Mouse (Mus musculus) kidney, adult 2 months (tissue): ENCODE measurements at regions not wholly inside any gene's neighbourhood (a gene's known extent, or its start where the extent isn't known, plus 50 kb on each side); places are given as distances from the start of the nearest gene placed in this dataset.

Experiments
- DNase-seq: peaks from one replicate; pipeline ENCODE4 v3.0.0; 2021
- H3K27ac ChIP-seq: fragments of 200-500 bp; 2 replicates; pipeline ENCODE4 v1.5.1; 2012; ENCODE audit warnings: low read depth, low read length, control low read depth, inconsistent platforms; ENCODE audit not compliant: insufficient read depth
- H3K27me3 ChIP-seq: fragments of 200-500 bp; replicated peaks from 2 replicates; pipeline ENCODE4 v1.6.1; 2012; ENCODE audit warnings: mild to moderate bottlenecking, moderate library complexity, low read length, inconsistent platforms; ENCODE audit not compliant: control insufficient read depth, insufficient read depth
- H3K36me3 ChIP-seq: fragments of 200-500 bp; 2 replicates; pipeline ENCODE4 v1.6.1; 2012; ENCODE audit warnings: mild to moderate bottlenecking, moderate library complexity, low read length, inconsistent platforms; ENCODE audit not compliant: control insufficient read depth, insufficient read depth
- H3K4me1 ChIP-seq: fragments of 200-500 bp; 2 replicates; pipeline ENCODE4 v1.6.1; 2011; ENCODE audit warnings: low read length; ENCODE audit not compliant: control insufficient read depth, insufficient read depth
- H3K4me3 ChIP-seq: fragments of 200-500 bp; 2 replicates; pipeline ENCODE4 v1.5.1; 2011; ENCODE audit warnings: mild to moderate bottlenecking, low read depth, low read length, control low read depth; ENCODE audit not compliant: insufficient read depth
- CTCF ChIP-seq: fragments of 200-500 bp; conservative IDR thresholded peaks from 2 replicates; pipeline ENCODE4 v1.5.1; 2011; ENCODE audit warnings: low read depth, mild to moderate bottlenecking, control low read depth, low read length, moderate library complexity, mixed read lengths; ENCODE audit not compliant: insufficient read depth, insufficient read length
- POLR2A ChIP-seq: fragments of 200-500 bp; IDR thresholded peaks from one replicate; pipeline ENCODE4 v1.6.1; 2011; ENCODE audit warnings: low read depth, low read length, control low read depth
- WGBS: fragments of 180-500 bp; shearing (Covaris S2); methylation state at CpG from one replicate; pipeline ENCODE4 v1.1.7; 2018; 5-methylcytosine and 5-hydroxymethylcytosine counted together

- no peak overlapping the region for H3K27ac ChIP-seq
- H3K4me3 ChIP-seq = no peak overlapping the region
- TF ChIP-seq POLR2A = no peak
- no peak for TF ChIP-seq CTCF
- no peak for DNase-seq
- 75% methylated on average over 4 of the region's 4 CpGs for WGBS
- H3K4me1 ChIP-seq = no peaks in the 10 kb centered on the region
- no peaks in the 10 kb centered on the region for H3K27me3 ChIP-seq
- no peaks in the 10 kb centered on the region for H3K36me3 ChIP-seq
These were observed 523.1 kb upstream of the Dmac1 start for GRCm38 (mm10) chr4:75801156-75801555.

- no peaks in the 10 kb centered on the region for H3K27me3 ChIP-seq
- DNase-seq = no peak
- H3K27ac ChIP-seq = no peak overlapping the region
- H3K4me1 ChIP-seq = no peaks in the 10 kb centered on the region
- H3K4me3 ChIP-seq = no peak overlapping the region
- TF ChIP-seq POLR2A = no peak
- no peak for TF ChIP-seq CTCF
- H3K36me3 ChIP-seq = no peaks in the 10 kb centered on the region
These were observed 513.7 kb upstream of the Dmac1 start for GRCm38 (mm10) chr4:75791789-75792188.

- no peak overlapping the region for H3K27ac ChIP-seq
- WGBS = 74% methylated on average over 1 of the region's 1 CpGs
- TF ChIP-seq POLR2A (no peak), CTCF (no peak)
- no peaks in the 10 kb centered on the region for H3K36me3 ChIP-seq
- H3K4me3 ChIP-seq = no peak overlapping the region
- H3K27me3 ChIP-seq = no peaks in the 10 kb centered on the region
- H3K4me1 ChIP-seq = no peaks in the 10 kb centered on the region
- DNase-seq = no peak
These were observed 513.0 kb upstream of the Dmac1 start for GRCm38 (mm10) chr4:75790920-75791589.

GRCm38 (mm10) chr4:75787405-75787804 is 509.3 kb upstream of the Dmac1 start:
- H3K4me3 ChIP-seq = no peak overlapping the region
- 27% methylated on average over 3 of the region's 3 CpGs for WGBS
- DNase-seq = no peak
- TF ChIP-seq POLR2A = no peak
- TF ChIP-seq CTCF = no peak
- H3K27me3 ChIP-seq = no peaks in the 10 kb centered on the region
- no peak overlapping the region for H3K27ac ChIP-seq
- no peaks in the 10 kb centered on the region for H3K36me3 ChIP-seq
- no peaks in the 10 kb centered on the region for H3K4me1 ChIP-seq

GRCm38 (mm10) chr4:75786391-75786790 is 508.3 kb upstream of the Dmac1 start:
- TF ChIP-seq POLR2A = no peak
- TF ChIP-seq CTCF = no peak
- Histone ChIP-seq H3K27me3 (no peaks in the 10 kb centered on the region), H3K4me1 (no peaks in the 10 kb centered on the region), H3K36me3 (no peaks in the 10 kb centered on the region), H3K4me3 (no peak overlapping the region), H3K27ac (no peak overlapping the region)
- WGBS = 95% methylated on average over 4 of the region's 4 CpGs
- DNase-seq = no peak

- H3K4me1 ChIP-seq = no peaks in the 10 kb centered on the region
- no peak overlapping the region for H3K4me3 ChIP-seq
- H3K27ac ChIP-seq = no peak overlapping the region
- DNase-seq = no peak
- no peak for TF ChIP-seq POLR2A
- no peaks in the 10 kb centered on the region for H3K36me3 ChIP-seq
- H3K27me3 ChIP-seq = no peaks in the 10 kb centered on the region
- WGBS = 86% methylated on average over 1 of the region's 1 CpGs
These were observed 501.4 kb upstream of the Dmac1 start for GRCm38 (mm10) chr4:75779492-75779891.

GRCm38 (mm10) chr4:75764141-75764540 is 486.0 kb upstream of the Dmac1 start:
- Histone ChIP-seq H3K36me3 (no peaks in the 10 kb centered on the region), H3K27ac (no peak overlapping the region), H3K27me3 (no peaks in the 10 kb centered on the region), H3K4me1 (no peaks in the 10 kb centered on the region), H3K4me3 (no peak overlapping the region)
- TF ChIP-seq POLR2A (no peak), CTCF (no peak)
- WGBS = 11% methylated on average over 1 of the region's 1 CpGs
- DNase-seq = no peak

- TF ChIP-seq CTCF = no peak
- Histone ChIP-seq H3K27me3 (no peaks in the 10 kb centered on the region), H3K4me1 (no peaks in the 10 kb centered on the region), H3K27ac (no peak overlapping the region), H3K36me3 (no peaks in the 10 kb centered on the region), H3K4me3 (no peak overlapping the region)
- no peak for DNase-seq
- WGBS = 71% methylated on average over 6 of the region's 6 CpGs
These were observed 466.5 kb upstream of the Dmac1 start for GRCm38 (mm10) chr4:75744605-75745004.
